Mouse (Mus musculus): ENCODE measurements around the gene Egfem1. TPM values are rescaled to one million over a fixed set of nuclear protein-coding genes. Genes with fewer than 3 reads are reported as not detected.

Gene Egfem1
- total RNA-seq, 2 experiments from 2014 or later: 30.4 to 35.9 TPM

DNA sequence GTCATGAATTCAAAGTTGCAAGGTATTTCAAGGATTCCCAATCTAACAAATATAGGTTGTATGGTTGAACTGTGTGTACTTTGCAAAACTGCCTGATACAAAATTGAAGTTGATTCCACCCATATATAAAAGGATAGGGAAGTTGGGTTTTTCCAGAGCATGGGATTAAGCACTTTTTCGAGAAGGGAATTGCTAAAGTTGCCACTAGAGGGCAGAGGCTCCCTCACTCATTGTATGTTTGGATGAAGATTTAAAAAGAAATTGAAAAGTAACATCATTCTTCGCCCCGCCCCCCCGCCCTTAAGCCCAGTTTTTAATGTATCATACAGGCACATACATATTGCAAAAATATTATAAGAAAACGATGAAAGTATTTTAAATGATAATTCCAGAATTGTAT lies 657.5 kb downstream of the Egfem1 start:
- no peak for DNase-seq (ENCODE audit: extremely low spot score in 1 of 2, low spot score in 1 of 2)

Small RNA genes within 50 kb of the gene (microRNA-seq; reads per million reads assigned to microRNA genes)
- gene Mir21b (0 reads per million in 2 experiments), gene Mir551b (45.0 to 49.6 reads per million in 2 experiments)

Other genes starting within 250 kb of the Egfem1 start
- gene Gm1527, start 189.4 kb upstream of the Egfem1 start, total RNA-seq (2021): not detected

All from layer of hippocampus, postnatal 25 days (tissue).